Mouse (Mus musculus) midbrain, embryonic 15.5 days (tissue): ENCODE data around the gene Ccdc6. TPM values are rescaled to one million over a fixed set of nuclear protein-coding genes. Genes with fewer than 3 reads are reported as not detected.

Experiments used
- ATAC-seq: fragments of 200-750 bp; cut with Nextera tagmentation; replicated peaks from 2 replicates; pipeline ENCODE4 v1.8.0; 2017; ENCODE audit warnings: moderate TSS enrichment
- H3K27ac ChIP-seq: fragments of 300-500 bp; sonication (generic); 2 replicates; pipeline ENCODE4 v1.5.1; 2015; ENCODE audit warnings: mild to moderate bottlenecking, inconsistent platforms
- H3K27me3 ChIP-seq: fragments of 300-500 bp; sonication (generic); replicated peaks from 2 replicates; pipeline ENCODE4 v1.6.1; 2015; ENCODE audit warnings: inconsistent platforms
- H3K36me3 ChIP-seq: fragments of 300-500 bp; sonication (generic); replicated peaks from 2 replicates; pipeline ENCODE4 v1.6.1; 2015; ENCODE audit warnings: inconsistent platforms
- H3K4me1 ChIP-seq: fragments of 300-500 bp; sonication (generic); 2 replicates; pipeline ENCODE4 v1.6.1; 2015; ENCODE audit warnings: inconsistent platforms
- H3K4me2 ChIP-seq: fragments of 300-500 bp; sonication (generic); 2 replicates; pipeline ENCODE4 v1.6.1; 2015; ENCODE audit warnings: inconsistent platforms, mild to moderate bottlenecking, moderate library complexity
- H3K4me3 ChIP-seq: fragments of 300-500 bp; sonication (generic); 2 replicates; pipeline ENCODE4 v1.5.1; 2015; ENCODE audit warnings: mild to moderate bottlenecking, inconsistent platforms
- H3K9ac ChIP-seq: fragments of 300-500 bp; sonication (generic); 2 replicates; pipeline ENCODE4 v1.6.1; 2015; ENCODE audit warnings: mild to moderate bottlenecking, inconsistent platforms
- H3K9me3 ChIP-seq: fragments of 300-500 bp; sonication (generic); 2 replicates; pipeline ENCODE4 v1.6.1; 2016; ENCODE audit warnings: inconsistent platforms
- WGBS: fragments of 180-500 bp; shearing (Covaris S2); methylation state at CpG from one replicate; pipeline ENCODE4 v1.1.7; 2015; ENCODE audit warnings: mixed read lengths; 5-methylcytosine and 5-hydroxymethylcytosine counted together
- polyA plus RNA-seq: library from polyadenylated mRNA; unstranded; fragments of >200 nt; fragmentation: Nextera tagmentation; extraction: Ambion mirVana; gene quantifications from 2 replicates; pipeline ENCODE4 v1.2.1, GENCODE M21; 2015

Gene Ccdc6
- polyA plus RNA-seq, 1 experiment from 2014 or later, result 25.3 TPM

DNA sequence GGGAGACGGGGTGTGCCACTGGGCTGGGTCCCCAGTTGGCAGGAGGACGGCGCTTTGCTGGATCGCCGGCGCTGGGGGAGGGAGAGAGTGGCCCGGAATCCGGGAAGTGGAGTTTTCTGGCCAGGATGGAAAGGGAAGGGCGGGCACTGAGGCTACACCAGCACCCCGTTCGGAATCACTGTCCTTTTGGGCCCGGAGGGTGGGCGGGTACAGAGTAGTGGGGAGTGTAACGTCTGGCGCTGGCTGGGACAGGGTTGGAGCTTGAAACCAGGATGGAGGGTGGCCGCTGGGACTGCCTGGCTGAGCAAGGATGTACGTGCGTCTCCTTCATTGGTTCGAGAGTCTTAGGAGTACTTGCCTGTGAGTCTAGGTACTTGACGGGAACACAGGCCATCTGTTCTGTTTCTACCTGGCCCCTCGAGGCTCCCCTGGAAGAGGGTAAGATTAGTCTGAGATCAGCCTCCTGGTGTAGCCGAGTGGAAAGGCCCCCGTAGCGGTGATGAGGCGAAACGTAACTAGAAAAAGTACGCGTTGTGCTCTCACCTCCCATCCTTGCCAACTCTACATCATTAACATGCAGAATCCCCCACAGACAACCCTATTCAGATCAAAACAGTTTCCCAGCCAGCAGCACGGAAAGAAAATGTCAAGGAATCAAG is 1.1 kb downstream of the Ccdc6 start:
- ATAC-seq, result peak; percentile 62
- Histone ChIP-seq H3K4me3 (peak overlapping the region; percentile 97), H3K9ac (peak overlapping the region; percentile 86), H3K9me3 (no peaks in the 10 kb centered on the region), H3K4me2 (peak overlapping the region; percentile 90), H3K4me1 (peaks cover 45% of the 10 kb centered on the region), H3K27ac (peak overlapping the region; percentile 86), H3K27me3 (no peaks in the 10 kb centered on the region), H3K36me3 (no peaks in the 10 kb centered on the region)
- WGBS, result under 1% methylated on average over 29 of the region's 29 CpGs

DNA sequence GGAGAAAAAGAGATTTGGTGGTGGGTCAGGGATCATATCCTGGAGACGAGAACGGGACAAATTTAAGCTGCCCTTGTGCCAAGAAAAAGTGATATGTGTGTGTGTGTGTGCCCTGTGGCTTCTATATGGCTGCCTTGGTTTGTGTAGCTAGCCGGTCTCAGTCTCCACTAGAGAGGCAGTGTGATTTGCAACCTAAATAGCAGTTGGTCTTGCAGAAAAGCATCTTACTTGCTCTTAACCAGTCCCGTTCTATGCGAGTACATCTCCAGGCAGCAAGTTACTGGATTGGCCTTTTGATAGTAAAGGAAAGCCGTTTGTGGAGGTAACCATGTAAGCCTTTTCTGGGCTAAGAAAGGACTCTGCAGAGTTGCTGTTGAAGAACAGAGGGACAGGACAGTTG is 1.7 kb downstream of the Ccdc6 start:
- peak overlapping the region; percentile 86 for H3K27ac ChIP-seq
- ATAC-seq, result no peak
- H3K36me3 ChIP-seq, result no peaks in the 10 kb centered on the region
- peaks cover 45% of the 10 kb centered on the region for H3K4me1 ChIP-seq
- peak overlapping the region; percentile 97 for H3K4me3 ChIP-seq
- H3K4me2 ChIP-seq, result peak overlapping the region; percentile 90
- WGBS, result 6% methylated on average over 6 of the region's 6 CpGs
- no peaks in the 10 kb centered on the region for H3K9me3 ChIP-seq
- peak overlapping the region; percentile 86; the same call in 1 of the 2 replicates for H3K9ac ChIP-seq
- H3K27me3 ChIP-seq, result no peaks in the 10 kb centered on the region

DNA sequence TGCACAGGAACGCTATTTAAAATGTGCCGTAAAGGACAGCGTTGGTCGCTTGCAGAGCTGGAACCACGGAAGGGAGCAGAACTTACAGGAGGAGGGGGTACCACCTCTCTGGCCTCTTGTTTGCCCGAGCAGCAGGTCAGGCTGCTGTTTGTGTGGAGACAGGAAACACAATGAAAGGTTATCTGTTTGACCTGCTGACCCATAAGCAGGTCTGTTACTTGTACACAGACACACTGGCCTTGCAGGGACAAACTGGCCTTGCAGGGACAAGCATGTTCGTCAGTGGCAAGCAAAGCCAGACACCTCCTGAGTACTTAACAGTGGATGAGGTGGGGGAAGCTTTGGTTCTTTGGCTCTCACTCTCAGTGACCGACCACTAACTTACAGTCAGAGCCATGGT is 2.1 kb downstream of the Ccdc6 start:
- WGBS, result 21% methylated on average over 8 of the region's 8 CpGs
- H3K4me1 ChIP-seq, result peaks cover 43% of the 10 kb centered on the region
- ATAC-seq, result no peak
- H3K4me2 ChIP-seq, result peak overlapping the region; percentile 90
- no peaks in the 10 kb centered on the region for H3K27me3 ChIP-seq
- H3K36me3 ChIP-seq, result no peaks in the 10 kb centered on the region
- no peak overlapping the region; the same call in 1 of the 2 replicates for H3K27ac ChIP-seq
- H3K9ac ChIP-seq, result no peak overlapping the region
- H3K9me3 ChIP-seq, result no peaks in the 10 kb centered on the region
- H3K4me3 ChIP-seq, result peak overlapping the region; percentile 97

DNA sequence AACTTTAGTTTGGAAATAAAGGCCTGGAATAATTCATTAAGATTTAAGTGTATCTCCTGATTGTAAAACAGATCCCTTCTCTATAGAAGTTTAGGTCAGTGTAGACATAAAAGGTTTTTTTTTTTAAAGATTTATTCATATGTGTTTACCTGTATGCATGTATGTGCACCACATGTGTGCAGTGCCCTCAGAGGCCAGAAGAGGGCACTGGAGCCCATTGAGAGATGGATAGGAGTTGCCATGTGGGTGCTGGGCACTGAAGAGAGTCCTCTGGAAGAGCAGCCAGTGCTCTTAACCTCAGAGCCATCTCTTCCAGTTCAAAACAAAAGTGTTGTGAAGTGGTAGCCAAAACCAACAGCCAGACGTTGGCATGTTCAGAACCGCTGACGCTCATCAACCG is 5.2 kb downstream of the Ccdc6 start:
- Histone ChIP-seq H3K9ac (no peak overlapping the region), H3K4me1 (peaks cover 22% of the 10 kb centered on the region), H3K27ac (no peak overlapping the region), H3K36me3 (no peaks in the 10 kb centered on the region), H3K4me3 (no peak overlapping the region), H3K9me3 (no peaks in the 10 kb centered on the region), H3K27me3 (no peaks in the 10 kb centered on the region), H3K4me2 (no peak overlapping the region)
- WGBS, result 97% methylated on average over 4 of the region's 4 CpGs
- ATAC-seq, result no peak

DNA sequence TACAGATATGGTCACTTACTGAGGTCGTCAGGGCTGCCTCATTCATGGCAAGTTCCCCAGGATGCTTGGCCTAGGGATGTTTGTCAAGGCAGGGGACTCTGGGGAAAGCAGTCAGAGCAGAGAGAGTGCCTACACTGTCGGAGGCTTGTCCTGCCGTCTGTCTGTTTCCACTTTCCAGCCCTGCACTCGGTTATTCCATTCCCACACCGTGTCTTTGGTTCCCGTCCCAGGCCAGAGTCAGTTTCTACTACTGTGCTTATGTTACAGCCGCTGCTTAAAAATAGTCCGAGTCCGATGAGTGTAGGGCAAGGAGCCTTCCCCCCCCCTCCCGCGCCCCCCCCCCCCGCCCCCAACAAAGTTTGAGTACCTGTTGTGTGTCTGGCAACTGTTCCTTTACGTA is 11.1 kb downstream of the Ccdc6 start:
- H3K9ac ChIP-seq, result no peak overlapping the region
- peaks cover 11% of the 10 kb centered on the region for H3K4me1 ChIP-seq
- no peaks in the 10 kb centered on the region for H3K36me3 ChIP-seq
- no peaks in the 10 kb centered on the region for H3K9me3 ChIP-seq
- 83% methylated on average over 11 of the region's 13 CpGs for WGBS
- no peak overlapping the region for H3K27ac ChIP-seq
- ATAC-seq, result no peak
- H3K4me2 ChIP-seq, result no peak overlapping the region
- H3K27me3 ChIP-seq, result no peaks in the 10 kb centered on the region
- no peak overlapping the region for H3K4me3 ChIP-seq

- 0 out of 2 replicates have a peak overlapping the region, but pooled peaks have one; percentile 9 for H3K27ac ChIP-seq
These were observed 13.1 kb downstream of the Ccdc6 start for GRCm38 (mm10) chr10:70109974-70110373.

DNA sequence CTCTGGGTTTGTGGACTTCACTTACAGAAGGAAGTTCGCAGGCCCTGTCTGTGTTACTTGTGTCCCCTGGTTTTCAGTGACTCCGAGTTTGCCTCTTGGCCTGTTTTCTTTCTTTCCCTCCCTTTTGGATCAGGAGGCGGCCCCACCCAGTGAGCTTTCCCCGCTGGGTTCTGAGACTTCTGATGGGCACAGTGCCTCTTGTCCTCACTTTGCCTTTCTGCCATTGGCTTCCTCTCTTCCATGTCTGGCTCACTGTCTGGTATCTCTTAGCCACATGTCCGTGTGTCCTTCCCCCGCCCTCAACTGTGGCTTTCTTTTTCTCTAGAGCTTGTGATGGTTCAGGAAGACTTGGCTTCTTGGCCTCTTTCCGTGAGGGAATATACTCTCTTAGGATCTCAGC is 13.9 kb downstream of the Ccdc6 start:
- H3K9me3 ChIP-seq, result no peaks in the 10 kb centered on the region
- WGBS, result 95% methylated on average over 7 of the region's 7 CpGs
- H3K4me2 ChIP-seq, result no peak overlapping the region
- H3K36me3 ChIP-seq, result no peaks in the 10 kb centered on the region
- no peak overlapping the region for H3K27ac ChIP-seq
- peaks cover 11% of the 10 kb centered on the region for H3K4me1 ChIP-seq
- ATAC-seq, result no peak
- no peaks in the 10 kb centered on the region for H3K27me3 ChIP-seq
- H3K4me3 ChIP-seq, result no peak overlapping the region
- H3K9ac ChIP-seq, result no peak overlapping the region

More at GRCm38 (mm10) chr10:70109974-70110373, 13.1 kb downstream of the Ccdc6 start:
- no peak for ATAC-seq
- Histone ChIP-seq H3K36me3 (no peaks in the 10 kb centered on the region), H3K27me3 (no peaks in the 10 kb centered on the region), H3K4me1 (peaks cover 11% of the 10 kb centered on the region), H3K4me2 (no peak overlapping the region), H3K9me3 (no peaks in the 10 kb centered on the region), H3K9ac (no peak overlapping the region), H3K4me3 (no peak overlapping the region)
- 80% methylated on average over 5 of the region's 5 CpGs for WGBS

DNA sequence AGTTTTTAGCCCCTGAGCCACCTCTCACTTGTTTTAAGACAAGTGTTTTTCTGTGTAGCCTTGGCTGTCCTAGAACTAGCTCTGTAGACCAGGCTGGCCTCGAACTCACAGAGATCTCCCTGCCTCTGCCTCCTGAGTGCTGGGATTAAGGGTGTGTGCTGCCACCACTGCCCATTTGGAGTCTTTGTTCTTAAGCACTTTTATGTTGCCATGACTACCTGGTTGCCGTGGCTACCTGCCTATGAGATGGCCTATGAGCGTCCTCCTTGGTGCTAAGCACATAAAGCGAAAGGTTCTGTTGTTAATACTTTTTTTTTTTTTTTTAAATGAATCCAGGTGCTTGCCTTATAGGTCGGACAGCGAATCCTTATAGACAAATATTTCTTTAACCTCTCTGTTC is 14.7 kb downstream of the Ccdc6 start:
- no peak for ATAC-seq
- 95% methylated on average over 6 of the region's 6 CpGs for WGBS
- Histone ChIP-seq H3K4me3 (no peak overlapping the region), H3K27me3 (no peaks in the 10 kb centered on the region), H3K4me2 (no peak overlapping the region), H3K9me3 (no peaks in the 10 kb centered on the region), H3K36me3 (no peaks in the 10 kb centered on the region), H3K4me1 (peaks cover 11% of the 10 kb centered on the region), H3K9ac (no peak overlapping the region), H3K27ac (no peak overlapping the region)

GRCm38 (mm10) chr10:70114048-70114635 is 17.2 kb downstream of the Ccdc6 start:
- no peak for ATAC-seq
- H3K9ac ChIP-seq, result no peak overlapping the region
- peaks cover 17% of the 10 kb centered on the region for H3K4me1 ChIP-seq
- no peaks in the 10 kb centered on the region for H3K27me3 ChIP-seq
- H3K9me3 ChIP-seq, result no peaks in the 10 kb centered on the region
- H3K4me2 ChIP-seq, result no peak overlapping the region
- WGBS, result 96% methylated on average over 8 of the region's 8 CpGs
- H3K36me3 ChIP-seq, result no peaks in the 10 kb centered on the region
- no peak overlapping the region for H3K4me3 ChIP-seq
- H3K27ac ChIP-seq, result no peak overlapping the region

- no peaks in the 10 kb centered on the region for H3K36me3 ChIP-seq
- H3K9me3 ChIP-seq, result no peaks in the 10 kb centered on the region
- H3K4me3 ChIP-seq, result no peak overlapping the region
- H3K4me1 ChIP-seq, result peaks cover 34% of the 10 kb centered on the region
- H3K27ac ChIP-seq, result no peak overlapping the region
- 91% methylated on average over 7 of the region's 7 CpGs for WGBS
- ATAC-seq, result no peak
- H3K4me2 ChIP-seq, result no peak overlapping the region
- H3K9ac ChIP-seq, result no peak overlapping the region
- no peaks in the 10 kb centered on the region for H3K27me3 ChIP-seq
These were observed 19.5 kb downstream of the Ccdc6 start for GRCm38 (mm10) chr10:70116454-70116853.

GRCm38 (mm10) chr10:70119451-70119850 is 22.5 kb downstream of the Ccdc6 start:
- no peaks in the 10 kb centered on the region for H3K27me3 ChIP-seq
- H3K4me1 ChIP-seq, result peaks cover 38% of the 10 kb centered on the region
- WGBS, result 16% methylated on average over 9 of the region's 9 CpGs
- no peaks in the 10 kb centered on the region for H3K9me3 ChIP-seq
- ATAC-seq, result no peak
- H3K4me3 ChIP-seq, result no peak overlapping the region
- peak overlapping the region; percentile 9; the same call in 1 of the 2 replicates for H3K4me2 ChIP-seq
- H3K36me3 ChIP-seq, result no peaks in the 10 kb centered on the region
- H3K9ac ChIP-seq, result no peak overlapping the region
- H3K27ac ChIP-seq, result peak overlapping the region; percentile 48

- H3K4me3 ChIP-seq, result no peak overlapping the region
- H3K4me2 ChIP-seq, result peak overlapping the region; percentile 9; the same call in 1 of the 2 replicates
- peak; percentile 35; the same call in 1 of the 2 replicates for ATAC-seq
- H3K27me3 ChIP-seq, result no peaks in the 10 kb centered on the region
- no peaks in the 10 kb centered on the region for H3K36me3 ChIP-seq
- H3K4me1 ChIP-seq, result peaks cover 38% of the 10 kb centered on the region
- 31% methylated on average over 9 of the region's 9 CpGs for WGBS
- H3K27ac ChIP-seq, result peak overlapping the region; percentile 48
- H3K9me3 ChIP-seq, result no peaks in the 10 kb centered on the region
- H3K9ac ChIP-seq, result no peak overlapping the region
These were observed 23.0 kb downstream of the Ccdc6 start for GRCm38 (mm10) chr10:70119851-70120370.
